Mouse (Mus musculus): ENCODE results near the gene Ccdc92b. TPM values are rescaled to one million over a fixed set of nuclear protein-coding genes. Genes with fewer than 3 reads are reported as not detected.

The Ccdc92b gene
- polyA plus RNA-seq, 1 experiment from 2014 or later, result 3.2 TPM

DNA sequence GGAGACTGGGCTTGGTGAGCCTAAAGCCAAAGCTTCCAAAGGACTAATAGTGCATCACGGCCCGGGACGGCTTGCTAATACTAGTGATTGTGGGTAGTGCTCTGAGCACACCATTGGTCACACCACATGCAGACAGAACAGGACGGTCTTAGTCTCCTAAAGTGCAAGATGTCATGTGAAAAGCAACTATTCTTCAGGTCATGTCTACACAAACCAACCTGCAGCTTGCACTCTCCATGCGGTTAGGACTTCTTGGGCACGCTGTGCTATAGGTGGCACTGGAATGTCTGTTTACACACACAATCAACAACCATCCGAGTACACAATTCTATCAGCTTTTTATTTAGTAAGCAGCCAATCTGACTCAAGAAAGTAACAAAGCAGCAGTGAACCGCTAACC is 55.3 kb downstream of the Ccdc92b start:
- 94% methylated on average over 8 of the region's 8 CpGs for WGBS
- Histone ChIP-seq H3K4me2 (replicated peaks) (no peak overlapping the region), H3K9ac (no peak overlapping the region), H3K4me1 (no peaks in the 10 kb centered on the region), H3K27me3 (no peaks in the 10 kb centered on the region), H3K36me3 (peaks cover 54% of the 10 kb centered on the region), H3K4me3 (no peak overlapping the region), H3K9me3 (replicated peaks) (no peaks in the 10 kb centered on the region), H3K27ac (no peak overlapping the region)
- ATAC-seq (ENCODE audit: low FRiP score), result no peak

- peaks cover 55% of the 10 kb centered on the region for H3K36me3 ChIP-seq
- no peaks in the 10 kb centered on the region for H3K4me1 ChIP-seq
- no peak overlapping the region for H3K9ac ChIP-seq
- 82% methylated on average over 4 of the region's 4 CpGs for WGBS
- no peak for ATAC-seq (ENCODE audit: low FRiP score)
- H3K4me3 ChIP-seq, result no peak overlapping the region
- no peak overlapping the region for H3K4me2 ChIP-seq (replicated peaks)
- H3K9me3 ChIP-seq (replicated peaks), result no peaks in the 10 kb centered on the region
- H3K27ac ChIP-seq, result no peak overlapping the region
- no peaks in the 10 kb centered on the region for H3K27me3 ChIP-seq
Observed at GRCm38 (mm10) chr11:74675156-74675555, 55.8 kb downstream of the Ccdc92b start.

Other genes starting within 250 kb of the Ccdc92b start
- gene Rap1gap2, start 8.7 kb upstream of the Ccdc92b start, polyA plus RNA-seq (2016; fragmentation: Nextera tagmentation; extraction: Ambion mirVana), result 7.8 and 8.1 TPM in 2 replicates
- gene Cluh, start 29.9 kb downstream of the Ccdc92b start, polyA plus RNA-seq (2016; fragmentation: Nextera tagmentation; extraction: Ambion mirVana), result 21.3 and 22.1 TPM in 2 replicates
- gene Pafah1b1, start 105.1 kb downstream of the Ccdc92b start, polyA plus RNA-seq (2016; fragmentation: Nextera tagmentation; extraction: Ambion mirVana), result 77.8 and 85.6 TPM in 2 replicates
- 57.5 and 58.5 TPM in 2 replicates for gene Mettl16, start 151.2 kb downstream of the Ccdc92b start, polyA plus RNA-seq (2016; fragmentation: Nextera tagmentation; extraction: Ambion mirVana)
- 8.3 and 8.4 TPM in 2 replicates for gene Mnt, start 211.3 kb downstream of the Ccdc92b start, polyA plus RNA-seq (2016; fragmentation: Nextera tagmentation; extraction: Ambion mirVana)

Measured in hindbrain, embryonic 12.5 days (tissue).